In genomic region chr10:67865841-67866240, GRCm38 (mm10) we compare ENCODE assay signal across 14 mouse cellular contexts. TPM values are rescaled to one million over a fixed set of nuclear protein-coding genes. Genes with fewer than 3 reads are reported as not detected.
"Had no signal": no experiment of that assay in that cellular context is flagged by ENCODE, and none has a peak within 500 bp of the region (broad histone marks: within the 10 kb centered on the region; RNA-seq: fewer than 3 reads in every experiment).

No protein-coding gene starts in this region.

- DNase-seq: kidney, postnatal 36 days; left cerebral cortex, postnatal 4 days; lung, adult 2 months; lung, postnatal 36 days; thymus, postnatal 4 days had no signal

- H3K4me2 ChIP-seq: limb, embryonic 13.5 days; liver, embryonic 15.5 days; midbrain, embryonic 13.5 days; neural tube, embryonic 12.5 days had no signal

- H3K9ac ChIP-seq: limb, embryonic 13.5 days; liver, embryonic 15.5 days; midbrain, embryonic 13.5 days; neural tube, embryonic 12.5 days had no signal

- H3K9me3 ChIP-seq: limb, embryonic 13.5 days; liver, embryonic 15.5 days; midbrain, embryonic 13.5 days; neural tube, embryonic 12.5 days had no signal

- H3K27ac ChIP-seq: kidney, postnatal 0 days; limb, embryonic 13.5 days; liver, embryonic 15.5 days; midbrain, embryonic 13.5 days; neural tube, embryonic 12.5 days; stomach, postnatal 0 days had no signal

- H3K4me3 ChIP-seq: limb, embryonic 13.5 days; liver, embryonic 15.5 days; midbrain, embryonic 13.5 days; neural tube, embryonic 12.5 days had no signal

- H3K36me3 ChIP-seq: limb, embryonic 13.5 days; liver, embryonic 15.5 days; midbrain, embryonic 13.5 days; neural tube, embryonic 12.5 days had no signal

- H3K27me3 ChIP-seq: limb, embryonic 13.5 days; liver, embryonic 15.5 days; midbrain, embryonic 13.5 days; neural tube, embryonic 12.5 days had no signal

- H3K4me1 ChIP-seq: limb, embryonic 13.5 days; liver, embryonic 15.5 days; midbrain, embryonic 13.5 days; neural tube, embryonic 12.5 days had no signal

- ATAC-seq: lung, postnatal 0 days; midbrain, embryonic 13.5 days had no signal

RNA-seq across cellular contexts. Expression of gene Zfp365, which starts 46.6 kb away (rescaled TPM):
- total RNA-seq: liver, adult 2 months; megakaryocyte progenitor cell, adult 5-6 weeks had no signal
- polyA plus RNA-seq: liver, adult 2 months had no signal
